Mouse (Mus musculus) megakaryocyte, embryonic 14.5 days (primary cell): ENCODE results near the gene Ddx27. TPM values are rescaled to one million over a fixed set of nuclear protein-coding genes. Genes with fewer than 3 reads are reported as not detected.

Experiments used
- H3K27me3 ChIP-seq: replicated peaks from 2 replicates; pipeline ENCODE3; 2012; ENCODE audit warnings: inconsistent platforms
- H3K36me3 ChIP-seq: replicated peaks from 2 replicates; pipeline ENCODE3; 2012; ENCODE audit warnings: low read length, inconsistent platforms, mixed read lengths
- H3K4me1 ChIP-seq: 2 replicates; pipeline ENCODE4 v1.6.1; 2012; ENCODE audit warnings: inconsistent platforms
- H3K4me3 ChIP-seq: replicated peaks from 2 replicates; pipeline ENCODE3; 2012; ENCODE audit warnings: moderate library complexity, mild to moderate bottlenecking, inconsistent platforms
- H3K9me3 ChIP-seq: 2 replicates; pipeline ENCODE4 v1.6.1; 2012; ENCODE audit warnings: inconsistent platforms
- FLI1 ChIP-seq: IDR thresholded peaks from 2 replicates; pipeline ENCODE4 v1.6.1; 2012; ENCODE audit warnings: low read length, inconsistent platforms, mixed read lengths
- GATA1 ChIP-seq: IDR thresholded peaks from 3 replicates; pipeline ENCODE4 v1.6.1; 2012; ENCODE audit warnings: mixed read lengths, low read length, inconsistent platforms, borderline replicate concordance
- polyA plus RNA-seq: library from polyadenylated mRNA; stranded (reverse); fragments of >175 nt; gene quantifications from 2 replicates; pipeline ENCODE4 v1.2.3, GENCODE M21; 2012; ENCODE audit warnings: low replicate concordance; ENCODE audit not compliant: insufficient read depth

Gene Ddx27
- polyA plus RNA-seq, 1 experiment = 26.8 TPM

DNA sequence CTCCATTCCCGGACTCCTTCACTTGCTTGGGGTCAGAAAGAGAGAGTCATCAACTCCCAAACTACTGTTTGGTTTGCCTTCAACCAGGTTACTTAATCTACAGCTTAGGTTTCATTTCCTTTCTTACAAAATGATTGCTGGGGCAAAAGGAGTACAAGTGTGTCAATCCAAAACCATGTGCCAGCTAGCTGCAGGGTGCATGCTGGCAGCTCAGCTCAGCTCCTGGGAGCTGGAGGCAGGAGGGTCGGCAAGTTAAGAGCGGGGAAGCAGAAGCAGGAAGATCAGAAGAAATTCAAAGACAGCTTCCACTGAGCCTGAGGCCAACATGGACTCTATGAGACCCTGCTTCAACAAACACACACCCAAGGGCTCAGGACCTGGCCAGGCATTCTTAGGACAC lies 45.4 kb downstream of the Ddx27 start:
- Histone ChIP-seq H3K4me3 (peak overlapping the region; percentile 71), H3K36me3 (peaks cover 57% of the 10 kb centered on the region), H3K9me3 (no peaks in the 10 kb centered on the region), H3K27me3 (no peaks in the 10 kb centered on the region), H3K4me1 (peaks cover 72% of the 10 kb centered on the region)
- no peak for TF ChIP-seq GATA1
- TF ChIP-seq FLI1 = no peak

- peaks cover 72% of the 10 kb centered on the region for H3K4me1 ChIP-seq
- peaks cover 57% of the 10 kb centered on the region for H3K36me3 ChIP-seq
- no peaks in the 10 kb centered on the region for H3K27me3 ChIP-seq
- peak overlapping the region; percentile 71 for H3K4me3 ChIP-seq
- no peaks in the 10 kb centered on the region for H3K9me3 ChIP-seq
- TF ChIP-seq FLI1 (no peak), GATA1 (no peak)
Observed at GRCm38 (mm10) chr2:167060761-167061160, 45.8 kb downstream of the Ddx27 start.

DNA sequence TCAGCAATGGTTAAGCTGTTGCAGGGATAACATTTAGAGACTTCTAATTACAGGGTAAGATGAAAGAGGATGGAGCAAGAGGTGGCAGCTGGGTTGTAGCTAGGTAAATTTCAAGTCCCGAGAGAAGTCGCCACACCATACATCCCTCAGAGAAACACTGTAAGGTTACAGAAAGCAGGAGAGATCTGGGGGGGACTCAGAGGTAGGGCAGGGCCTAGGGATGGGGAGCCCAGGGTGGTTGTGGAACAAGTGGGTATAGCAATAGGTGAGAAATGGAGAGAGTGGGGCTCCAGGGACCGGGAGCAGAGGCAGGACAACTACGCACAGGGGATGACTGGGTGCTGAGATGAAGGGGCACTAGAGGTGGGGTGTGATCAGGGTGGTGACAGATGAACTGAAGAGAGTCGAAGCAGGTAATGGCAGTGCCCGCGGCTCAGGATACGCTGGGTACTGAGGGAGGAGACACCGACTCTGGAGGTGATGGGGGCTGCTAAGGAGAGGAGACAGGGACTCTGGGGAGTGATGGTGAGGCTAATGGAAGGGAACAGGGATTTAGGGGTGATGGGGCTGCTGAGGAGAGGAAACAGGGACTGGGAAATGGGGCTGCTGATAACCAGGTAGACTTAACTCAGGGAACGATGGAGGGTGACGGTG lies 46.5 kb downstream of the Ddx27 start:
- no peaks in the 10 kb centered on the region for H3K9me3 ChIP-seq
- H3K36me3 ChIP-seq = peaks cover 55% of the 10 kb centered on the region
- peaks cover 71% of the 10 kb centered on the region for H3K4me1 ChIP-seq
- H3K4me3 ChIP-seq = peak overlapping the region; percentile 97
- no peaks in the 10 kb centered on the region for H3K27me3 ChIP-seq
- TF ChIP-seq FLI1 (no peak), GATA1 (no peak)

- Histone ChIP-seq H3K27me3 (no peaks in the 10 kb centered on the region), H3K9me3 (no peaks in the 10 kb centered on the region), H3K4me3 (peak overlapping the region; percentile 97), H3K4me1 (peaks cover 75% of the 10 kb centered on the region), H3K36me3 (peaks cover 48% of the 10 kb centered on the region)
- TF ChIP-seq GATA1 (no peak), FLI1 (no peak)
Observed at GRCm38 (mm10) chr2:167062497-167062911, 47.5 kb downstream of the Ddx27 start.

- Histone ChIP-seq H3K4me3 (peak within 1 kb of the TSS; percentile 97), H3K4me1 (peaks cover 72% of the 10 kb centered on the region), H3K9me3 (no peaks in the 10 kb centered on the region), H3K27me3 (no peaks in the 10 kb centered on the region), H3K36me3 (peaks cover 41% of the 10 kb centered on the region)
- TF ChIP-seq FLI1 (no peak), GATA1 (no peak)
Observed at GRCm38 (mm10) chr2:167062965-167063880, 48.2 kb downstream of the Ddx27 start, which contains the start of gene Znfx1. Gene Znfx1 (minus strand): TSS chr2:167063015.

- Histone ChIP-seq H3K27me3 (no peaks in the 10 kb centered on the region), H3K4me1 (peaks cover 65% of the 10 kb centered on the region)
- TF ChIP-seq FLI1 = no peak
- TF ChIP-seq GATA1 = no peak
Observed at GRCm38 (mm10) chr2:167063906-167064496, 49.0 kb downstream of the Ddx27 start.

DNA sequence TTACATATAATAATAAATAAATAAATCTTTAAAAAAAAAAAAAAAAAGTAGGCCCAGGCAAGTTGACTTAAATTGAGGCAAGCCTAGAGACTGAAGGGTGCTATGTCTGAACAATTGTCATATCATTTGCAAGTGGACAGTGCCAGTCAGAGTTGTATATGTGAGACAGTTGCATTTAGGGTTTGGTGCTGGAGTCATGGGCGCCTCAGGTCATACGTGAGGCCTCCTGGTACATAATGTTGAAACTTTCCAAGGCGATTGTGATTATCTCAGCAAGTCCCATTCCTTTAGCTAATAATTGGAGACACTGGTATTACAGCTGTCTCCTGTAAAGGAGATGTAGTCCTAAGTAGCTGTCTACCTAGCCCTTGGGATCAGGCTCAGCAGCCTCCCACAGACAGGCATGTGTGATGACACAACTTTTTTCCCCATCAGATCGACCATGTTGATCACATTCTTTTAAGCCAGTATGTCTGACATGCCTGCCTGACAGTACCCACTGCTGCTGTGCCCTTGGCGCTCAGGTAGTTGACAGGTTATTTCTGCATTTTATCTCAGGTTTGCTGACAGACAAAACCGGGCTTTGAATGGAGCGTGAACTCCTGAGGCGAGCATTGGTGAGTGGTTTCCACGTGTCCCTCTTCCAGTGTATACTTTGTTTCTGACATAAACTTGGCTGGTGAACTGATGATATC lies 49.8 kb downstream of the Ddx27 start:
- peaks cover 61% of the 10 kb centered on the region for H3K4me1 ChIP-seq
- no peak for TF ChIP-seq FLI1
- TF ChIP-seq GATA1 = no peak
- peaks cover 30% of the 10 kb centered on the region for H3K36me3 ChIP-seq
- peak overlapping the region; percentile 88 for H3K4me3 ChIP-seq
- H3K27me3 ChIP-seq = peaks cover 3% of the 10 kb centered on the region
- H3K9me3 ChIP-seq = no peaks in the 10 kb centered on the region

More at GRCm38 (mm10) chr2:167063906-167064496, 49.0 kb downstream of the Ddx27 start:
- Histone ChIP-seq H3K36me3 (peaks cover 34% of the 10 kb centered on the region), H3K9me3 (no peaks in the 10 kb centered on the region), H3K4me3 (peak overlapping the region; percentile 97)

DNA sequence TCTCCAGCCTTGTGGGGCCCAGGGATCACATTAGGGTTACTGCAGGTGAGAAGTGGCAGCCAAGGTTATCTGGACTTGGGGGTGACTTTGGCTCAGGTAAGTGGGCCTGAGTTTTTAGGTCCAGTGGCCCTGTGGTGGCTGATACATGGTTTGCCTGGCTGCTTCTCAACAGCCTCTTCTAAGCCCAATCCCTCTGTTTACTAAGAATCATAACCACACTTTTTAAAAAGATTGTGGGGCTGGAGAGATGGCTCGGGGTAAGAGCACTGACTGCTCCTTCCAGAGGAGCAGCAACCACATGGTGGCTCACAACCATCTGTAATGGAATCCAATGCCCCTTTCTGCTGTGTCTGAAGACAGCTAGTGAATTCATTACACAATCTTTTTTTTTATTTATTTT lies 51.0 kb downstream of the Ddx27 start:
- Histone ChIP-seq H3K4me1 (peaks cover 51% of the 10 kb centered on the region), H3K9me3 (no peaks in the 10 kb centered on the region), H3K27me3 (peaks cover 16% of the 10 kb centered on the region), H3K4me3 (no peak overlapping the region), H3K36me3 (peaks cover 21% of the 10 kb centered on the region)
- no peak for TF ChIP-seq FLI1
- no peak for TF ChIP-seq GATA1
